Mouse (Mus musculus) CH12.LX (cell line): Measurements from ENCODE around the gene Zfp574.

Experiments used
- CHD2 ChIP-seq: IDR thresholded peaks from 2 replicates; pipeline ENCODE4 v1.6.1; 2011; ENCODE audit warnings: low read length, improper control_type of control experiment
- CTCF ChIP-seq, 2 experiments: IDR thresholded peaks in 1 of 2; conservative IDR thresholded peaks in 1 of 2; 2 replicates each; pipeline ENCODE4 v1.5.1; 2011 to 2012; ENCODE audit warnings: low read depth in 2 of 2, low read length in 2 of 2, improper control_type of control experiment in 1 of 2, inconsistent platforms in 1 of 2, mild to moderate bottlenecking in 1 of 2, moderate library complexity in 1 of 2
- EP300 ChIP-seq: IDR thresholded peaks from 2 replicates; pipeline ENCODE4 v1.6.1; 2011; ENCODE audit warnings: low read length, improper control_type of control experiment
- ETS1 ChIP-seq: conservative IDR thresholded peaks from 2 replicates; pipeline ENCODE4 v1.6.1; 2012; ENCODE audit warnings: low read depth, mild to moderate bottlenecking, inconsistent platforms, low read length, improper control_type of control experiment, moderate library complexity
- MEF2A ChIP-seq: IDR thresholded peaks from 2 replicates; pipeline ENCODE4 v1.6.1; 2014; ENCODE audit warnings: low read depth, mild to moderate bottlenecking, inconsistent platforms, low read length, improper control_type of control experiment, borderline replicate concordance
- NELFE ChIP-seq: IDR thresholded peaks from 2 replicates; pipeline ENCODE4 v1.6.1; 2011; ENCODE audit warnings: low read depth, low read length, improper control_type of control experiment
- POLR2A ChIP-seq: IDR thresholded peaks from 2 replicates; pipeline ENCODE4 v1.6.1; 2011; ENCODE audit warnings: low read depth, mild to moderate bottlenecking, improper control_type of control experiment, low read length
- RCOR1 ChIP-seq: conservative IDR thresholded peaks from 2 replicates; pipeline ENCODE4 v1.6.1; 2012; ENCODE audit warnings: low read depth, mild to moderate bottlenecking, inconsistent platforms, low read length, improper control_type of control experiment
- TBP ChIP-seq: conservative IDR thresholded peaks from 2 replicates; pipeline ENCODE4 v1.6.1; 2011; ENCODE audit warnings: low read depth, low read length, improper control_type of control experiment
- TCF12 ChIP-seq: IDR thresholded peaks from 2 replicates; pipeline ENCODE4 v1.6.1; 2014; ENCODE audit warnings: low read depth, mild to moderate bottlenecking, inconsistent platforms, low read length, improper control_type of control experiment
- UBTF ChIP-seq: IDR thresholded peaks from 2 replicates; pipeline ENCODE4 v1.6.1; 2012; ENCODE audit warnings: low read depth, mild to moderate bottlenecking, inconsistent platforms, low read length, improper control_type of control experiment, moderate library complexity
- USF1 ChIP-seq: IDR thresholded peaks from 2 replicates; pipeline ENCODE4 v1.6.1; 2014; ENCODE audit warnings: low read depth, mild to moderate bottlenecking, inconsistent platforms, low read length, improper control_type of control experiment
- ZMIZ1 ChIP-seq: IDR thresholded peaks from 2 replicates; pipeline ENCODE4 v1.6.1; 2012; ENCODE audit warnings: low read depth, mild to moderate bottlenecking, inconsistent platforms, low read length, improper control_type of control experiment
- ZNF384 ChIP-seq: IDR thresholded peaks from 2 replicates; pipeline ENCODE4 v1.6.1; 2012; ENCODE audit warnings: low read depth, low read length, improper control_type of control experiment, inconsistent platforms

DNA sequence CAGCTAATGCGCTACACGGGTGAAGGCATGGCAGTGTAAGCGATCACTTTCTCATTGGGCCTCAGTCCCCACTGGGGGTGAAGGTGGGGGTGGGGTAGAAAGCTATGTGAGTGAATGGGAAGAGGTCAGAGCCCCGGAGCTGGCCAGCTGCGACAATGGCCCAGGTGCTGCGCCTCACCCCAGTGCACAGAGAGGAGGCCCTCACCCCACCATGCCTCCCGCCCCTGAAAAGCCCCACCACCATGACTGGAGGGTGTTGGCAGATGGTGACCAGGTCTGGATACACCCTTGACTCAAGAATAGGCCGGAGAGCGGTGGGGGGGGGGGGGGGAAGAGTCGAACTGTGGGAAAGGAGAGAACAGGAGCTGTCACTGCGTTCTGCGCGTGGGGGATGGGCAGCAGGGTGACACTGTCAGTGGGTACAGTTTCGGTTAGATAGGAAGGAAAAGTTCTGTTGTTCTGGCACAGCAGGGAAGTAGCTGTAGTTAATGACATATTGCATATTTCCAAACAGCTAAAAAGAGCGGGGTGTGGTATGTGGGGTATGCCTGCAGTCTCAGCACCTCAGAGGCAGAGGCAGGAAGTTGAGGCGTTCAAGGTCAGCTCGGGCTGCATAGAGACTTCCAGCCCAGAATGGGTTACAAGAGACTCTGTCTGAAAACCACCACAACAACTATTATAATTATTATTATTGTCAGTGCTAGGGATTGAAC lies 34.6 kb downstream of the Zfp574 start:
- 0 out of 2 replicates have a peak, but pooled peaks have one; percentile 11 for TF ChIP-seq ZMIZ1
- TF ChIP-seq CTCF (conservative IDR thresholded peaks at IDR 0.05 in 1 of 2, IDR thresholded peaks at IDR 0.05 in 1 of 2; ENCODE audit: low read depth in 2 of 2, low read length in 2 of 2) = no peak
- no peak for TF ChIP-seq UBTF
- TF ChIP-seq USF1 = no peak
- no peak for TF ChIP-seq POLR2A
- peak; percentile 77 for TF ChIP-seq ETS1
- peak; percentile 98 for TF ChIP-seq TCF12
- TF ChIP-seq TBP = no peak
- TF ChIP-seq EP300 = peak; percentile 82
- TF ChIP-seq NELFE = no peak
- TF ChIP-seq MEF2A = peak; percentile 81
- TF ChIP-seq CHD2 = peak; percentile 91
- TF ChIP-seq RCOR1 = peak; percentile 56; the same call in 1 of the 2 replicates
- TF ChIP-seq ZNF384 = no peak
